Mouse (Mus musculus): ENCODE measurements at regions not wholly inside any gene's neighbourhood (a gene's known extent, or its start where the extent isn't known, plus 50 kb on each side); places are given as distances from the start of the nearest gene placed in this dataset.

GRCm38 (mm10) chr1:35759600-35759999 lies 308.6 kb upstream of the Hs6st1 start:
- no peaks in the 10 kb centered on the region for H3K4me1 ChIP-seq (ENCODE audit: control insufficient read depth, insufficient read depth, low read length)
- H3K4me2 ChIP-seq (ENCODE audit: low read depth, low read length) = no peak overlapping the region
- H3K27me3 ChIP-seq (ENCODE audit: control insufficient read depth, insufficient read depth, low read length) = no peaks in the 10 kb centered on the region
- no peaks in the 10 kb centered on the region for H3K9me3 ChIP-seq (replicated peaks; ENCODE audit: control insufficient read depth, low read length)
- no peak overlapping the region for H3K4me3 ChIP-seq (ENCODE audit: low read depth, low read length)
- H3K27ac ChIP-seq (replicated peaks; ENCODE audit: low read depth, low read length) = no peak overlapping the region
- H3K36me3 ChIP-seq (replicated peaks; ENCODE audit: control insufficient read depth, insufficient read depth, low read depth, low read length) = no peaks in the 10 kb centered on the region
- no peak overlapping the region for H3K9ac ChIP-seq (replicated peaks; ENCODE audit: low read length)
- 86% methylated on average over 4 of the region's 4 CpGs for WGBS
- no peak for ATAC-seq (replicated peaks; ENCODE audit: insufficient number of reproducible peaks, low FRiP score, low TSS enrichment, low read depth)
- no peak for DNase-seq (ENCODE audit: low spot score)

GRCm38 (mm10) chr1:35763051-35763450 lies 305.1 kb upstream of the Hs6st1 start:
- H3K27me3 ChIP-seq (ENCODE audit: control insufficient read depth, insufficient read depth, low read length) = no peaks in the 10 kb centered on the region
- no peaks in the 10 kb centered on the region for H3K36me3 ChIP-seq (replicated peaks; ENCODE audit: control insufficient read depth, insufficient read depth, low read depth, low read length)
- H3K4me1 ChIP-seq (ENCODE audit: control insufficient read depth, insufficient read depth, low read length) = no peaks in the 10 kb centered on the region
- H3K9ac ChIP-seq (replicated peaks; ENCODE audit: low read length) = no peak overlapping the region
- DNase-seq (ENCODE audit: low spot score) = no peak
- no peak overlapping the region for H3K4me2 ChIP-seq (ENCODE audit: low read depth, low read length)
- no peak overlapping the region for H3K27ac ChIP-seq (replicated peaks; ENCODE audit: low read depth, low read length)
- WGBS = 91% methylated on average over 9 of the region's 9 CpGs
- no peak overlapping the region for H3K4me3 ChIP-seq (ENCODE audit: low read depth, low read length)
- 0 out of 2 replicates have a peak, but pooled peaks have one; percentile 34 for ATAC-seq (replicated peaks; ENCODE audit: insufficient number of reproducible peaks, low FRiP score, low TSS enrichment, low read depth)
- no peaks in the 10 kb centered on the region for H3K9me3 ChIP-seq (replicated peaks; ENCODE audit: control insufficient read depth, low read length)

GRCm38 (mm10) chr1:35763456-35763855 lies 304.7 kb upstream of the Hs6st1 start:
- H3K36me3 ChIP-seq (replicated peaks; ENCODE audit: control insufficient read depth, insufficient read depth, low read depth, low read length) = no peaks in the 10 kb centered on the region
- no peak for DNase-seq (ENCODE audit: low spot score)
- H3K9ac ChIP-seq (replicated peaks; ENCODE audit: low read length) = no peak overlapping the region
- H3K4me3 ChIP-seq (ENCODE audit: low read depth, low read length) = no peak overlapping the region
- ATAC-seq (replicated peaks; ENCODE audit: insufficient number of reproducible peaks, low FRiP score, low TSS enrichment, low read depth) = 0 out of 2 replicates have a peak, but pooled peaks have one; percentile 29
- H3K4me1 ChIP-seq (ENCODE audit: control insufficient read depth, insufficient read depth, low read length) = no peaks in the 10 kb centered on the region
- H3K27me3 ChIP-seq (ENCODE audit: control insufficient read depth, insufficient read depth, low read length) = no peaks in the 10 kb centered on the region
- H3K4me2 ChIP-seq (ENCODE audit: low read depth, low read length) = no peak overlapping the region
- no peak overlapping the region for H3K27ac ChIP-seq (replicated peaks; ENCODE audit: low read depth, low read length)
- WGBS = 82% methylated on average over 10 of the region's 10 CpGs
- H3K9me3 ChIP-seq (replicated peaks; ENCODE audit: control insufficient read depth, low read length) = no peaks in the 10 kb centered on the region

- Histone ChIP-seq H3K9ac (replicated peaks; ENCODE audit: low read length) (no peak overlapping the region), H3K9me3 (replicated peaks; ENCODE audit: control insufficient read depth, low read length) (no peaks in the 10 kb centered on the region), H3K4me1 (ENCODE audit: control insufficient read depth, insufficient read depth, low read length) (no peaks in the 10 kb centered on the region), H3K36me3 (replicated peaks; ENCODE audit: control insufficient read depth, insufficient read depth, low read depth, low read length) (no peaks in the 10 kb centered on the region), H3K27me3 (ENCODE audit: control insufficient read depth, insufficient read depth, low read length) (no peaks in the 10 kb centered on the region), H3K4me3 (ENCODE audit: low read depth, low read length) (no peak overlapping the region), H3K27ac (replicated peaks; ENCODE audit: low read depth, low read length) (no peak overlapping the region), H3K4me2 (ENCODE audit: low read depth, low read length) (no peak overlapping the region)
- DNase-seq (ENCODE audit: low spot score) (no peak), ATAC-seq (replicated peaks; ENCODE audit: insufficient number of reproducible peaks, low FRiP score, low TSS enrichment, low read depth) (no peak)
- WGBS = 81% methylated on average over 1 of the region's 1 CpGs
These were observed 304.1 kb upstream of the Hs6st1 start for GRCm38 (mm10) chr1:35764068-35764467.

GRCm38 (mm10) chr1:35765692-35766091 lies 302.5 kb upstream of the Hs6st1 start:
- WGBS = 75% methylated on average over 4 of the region's 4 CpGs

GRCm38 (mm10) chr1:35766271-35766670 lies 301.9 kb upstream of the Hs6st1 start:
- H3K4me2 ChIP-seq (ENCODE audit: low read depth, low read length) = no peak overlapping the region
- DNase-seq (ENCODE audit: low spot score) (no peak), ATAC-seq (replicated peaks; ENCODE audit: insufficient number of reproducible peaks, low FRiP score, low TSS enrichment, low read depth) (no peak)
- no peak overlapping the region for H3K4me3 ChIP-seq (ENCODE audit: low read depth, low read length)
- H3K36me3 ChIP-seq (replicated peaks; ENCODE audit: control insufficient read depth, insufficient read depth, low read depth, low read length) = no peaks in the 10 kb centered on the region
- no peaks in the 10 kb centered on the region for H3K4me1 ChIP-seq (ENCODE audit: control insufficient read depth, insufficient read depth, low read length)
- no peaks in the 10 kb centered on the region for H3K27me3 ChIP-seq (ENCODE audit: control insufficient read depth, insufficient read depth, low read length)
- H3K9ac ChIP-seq (replicated peaks; ENCODE audit: low read length) = no peak overlapping the region
- 95% methylated on average over 5 of the region's 5 CpGs for WGBS
- H3K9me3 ChIP-seq (replicated peaks; ENCODE audit: control insufficient read depth, low read length) = no peaks in the 10 kb centered on the region
- H3K27ac ChIP-seq (replicated peaks; ENCODE audit: low read depth, low read length) = no peak overlapping the region

More at GRCm38 (mm10) chr1:35765692-35766091, 302.5 kb upstream of the Hs6st1 start:
- ATAC-seq (replicated peaks; ENCODE audit: insufficient number of reproducible peaks, low FRiP score, low TSS enrichment, low read depth) (no peak), DNase-seq (ENCODE audit: low spot score) (no peak)
- no peaks in the 10 kb centered on the region for H3K9me3 ChIP-seq (replicated peaks; ENCODE audit: control insufficient read depth, low read length)
- no peak overlapping the region for H3K4me3 ChIP-seq (ENCODE audit: low read depth, low read length)
- no peak overlapping the region for H3K4me2 ChIP-seq (ENCODE audit: low read depth, low read length)
- H3K9ac ChIP-seq (replicated peaks; ENCODE audit: low read length) = no peak overlapping the region
- H3K27me3 ChIP-seq (ENCODE audit: control insufficient read depth, insufficient read depth, low read length) = no peaks in the 10 kb centered on the region
- no peaks in the 10 kb centered on the region for H3K4me1 ChIP-seq (ENCODE audit: control insufficient read depth, insufficient read depth, low read length)
- H3K27ac ChIP-seq (replicated peaks; ENCODE audit: low read depth, low read length) = no peak overlapping the region
- no peaks in the 10 kb centered on the region for H3K36me3 ChIP-seq (replicated peaks; ENCODE audit: control insufficient read depth, insufficient read depth, low read depth, low read length)

- Histone ChIP-seq H3K4me3 (ENCODE audit: low read depth, low read length) (no peak overlapping the region), H3K9ac (replicated peaks; ENCODE audit: low read length) (no peak overlapping the region), H3K4me1 (ENCODE audit: control insufficient read depth, insufficient read depth, low read length) (no peaks in the 10 kb centered on the region), H3K36me3 (replicated peaks; ENCODE audit: control insufficient read depth, insufficient read depth, low read depth, low read length) (no peaks in the 10 kb centered on the region), H3K27ac (replicated peaks; ENCODE audit: low read depth, low read length) (no peak overlapping the region), H3K27me3 (ENCODE audit: control insufficient read depth, insufficient read depth, low read length) (no peaks in the 10 kb centered on the region), H3K9me3 (replicated peaks; ENCODE audit: control insufficient read depth, low read length) (no peaks in the 10 kb centered on the region), H3K4me2 (ENCODE audit: low read depth, low read length) (no peak overlapping the region)
- no peak for ATAC-seq (replicated peaks; ENCODE audit: insufficient number of reproducible peaks, low FRiP score, low TSS enrichment, low read depth)
- no peak for DNase-seq (ENCODE audit: low spot score)
- WGBS = 81% methylated on average over 6 of the region's 6 CpGs
These were observed 295.6 kb upstream of the Hs6st1 start for GRCm38 (mm10) chr1:35772567-35772966.

- no peak overlapping the region for H3K9ac ChIP-seq (replicated peaks; ENCODE audit: low read length)
- no peak overlapping the region for H3K27ac ChIP-seq (replicated peaks; ENCODE audit: low read depth, low read length)
- no peak overlapping the region for H3K4me2 ChIP-seq (ENCODE audit: low read depth, low read length)
- ATAC-seq (replicated peaks; ENCODE audit: insufficient number of reproducible peaks, low FRiP score, low TSS enrichment, low read depth) = no peak
- no peaks in the 10 kb centered on the region for H3K36me3 ChIP-seq (replicated peaks; ENCODE audit: control insufficient read depth, insufficient read depth, low read depth, low read length)
- no peak for DNase-seq (ENCODE audit: low spot score)
- H3K27me3 ChIP-seq (ENCODE audit: control insufficient read depth, insufficient read depth, low read length) = no peaks in the 10 kb centered on the region
- no peaks in the 10 kb centered on the region for H3K4me1 ChIP-seq (ENCODE audit: control insufficient read depth, insufficient read depth, low read length)
- H3K4me3 ChIP-seq (ENCODE audit: low read depth, low read length) = no peak overlapping the region
- H3K9me3 ChIP-seq (replicated peaks; ENCODE audit: control insufficient read depth, low read length) = no peaks in the 10 kb centered on the region
- 94% methylated on average over 2 of the region's 2 CpGs for WGBS
These were observed 293.6 kb upstream of the Hs6st1 start for GRCm38 (mm10) chr1:35774566-35774965.
